Mouse (Mus musculus) Muller cell, postnatal 12 days (primary cell): ENCODE data around the gene Nqo2.

Source experiments
- DNase-seq: peaks from one replicate; pipeline ENCODE4 v3.0.0-alpha.2; 2015; ENCODE audit errors: inconsistent ontology term

Gene Nqo2

GRCm38 (mm10) chr13:33995197-33995596 is 30.7 kb downstream of the Nqo2 start:
- peak; percentile 64 for DNase-seq

GRCm38 (mm10) chr13:34002058-34003006 is 37.8 kb downstream of the Nqo2 start, which contains the start of the genes Ripk1 and Serpinb6a:
Ripk1 (plus strand) TSS chr13:34002363.
Serpinb6a (minus strand) TSS chr13:34002794.
- peak; percentile 94 for DNase-seq

DNA sequence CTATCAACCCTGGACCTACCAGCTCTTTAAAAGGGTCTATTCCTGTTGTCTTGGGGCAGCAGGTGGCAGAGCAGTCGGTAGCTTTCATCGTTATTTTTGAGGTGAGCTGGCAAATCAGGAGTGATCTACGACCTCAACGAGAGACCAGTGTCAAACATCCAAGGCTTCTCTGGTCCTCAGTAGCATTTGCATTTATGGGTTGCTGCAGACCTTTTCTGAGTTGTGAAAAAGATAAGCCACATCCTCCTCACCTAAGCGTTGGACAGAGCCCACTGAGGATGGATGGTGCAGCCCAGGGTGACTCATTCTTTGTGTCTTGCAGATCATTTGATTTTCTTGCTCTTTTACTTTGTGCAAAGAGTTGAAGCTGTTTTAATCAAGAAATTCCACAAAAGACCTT is 38.6 kb downstream of the Nqo2 start:
- no peak for DNase-seq

- no peak for DNase-seq
These were observed 42.7 kb downstream of the Nqo2 start for GRCm38 (mm10) chr13:34007234-34007633.

- DNase-seq: peak; percentile 49
These were observed 52.6 kb downstream of the Nqo2 start for GRCm38 (mm10) chr13:34016927-34017569.

DNA sequence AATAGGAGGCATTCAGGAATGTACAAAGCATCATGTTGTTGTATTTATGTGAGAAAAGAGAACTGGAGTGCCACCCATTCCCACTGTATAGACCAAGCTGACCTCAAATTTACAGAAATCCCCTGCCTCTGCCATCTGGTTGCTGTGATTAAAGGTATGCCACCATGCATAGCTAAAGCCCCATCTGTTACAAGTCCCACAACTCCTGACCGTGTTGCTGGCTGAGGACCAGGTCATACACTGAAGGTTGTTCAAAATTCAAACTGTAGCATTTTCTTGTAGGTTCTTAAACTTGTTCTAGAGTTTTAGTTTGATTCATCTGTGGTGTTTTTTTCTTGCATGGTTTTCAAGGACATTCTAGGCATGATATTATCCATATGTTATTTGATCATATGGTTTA is 54.0 kb downstream of the Nqo2 start:
- no peak for DNase-seq

GRCm38 (mm10) chr13:34021998-34022397 is 57.5 kb downstream of the Nqo2 start:
- no peak for DNase-seq

DNA sequence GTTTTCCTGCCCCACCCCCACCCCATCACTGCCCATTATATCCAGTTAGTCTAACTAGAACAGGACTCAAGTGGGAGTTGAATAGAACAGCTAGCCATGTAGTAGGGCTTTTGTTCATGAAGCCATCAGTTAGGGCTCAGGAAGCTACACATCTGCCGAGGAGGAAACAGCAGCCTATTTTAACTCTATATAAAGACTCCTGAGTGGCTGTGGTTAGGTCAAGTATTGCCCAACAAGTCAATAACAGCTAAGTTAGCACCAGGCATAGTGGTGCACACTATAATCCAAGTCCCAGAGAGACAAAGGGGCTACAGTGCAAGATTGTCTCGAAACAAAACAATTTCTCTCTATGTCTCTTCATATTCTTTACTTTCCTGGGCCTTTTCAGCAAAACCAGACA is 67.6 kb downstream of the Nqo2 start:
- no peak for DNase-seq

- no peak for DNase-seq
These were observed 70.9 kb downstream of the Nqo2 start for GRCm38 (mm10) chr13:34035424-34035823.

GRCm38 (mm10) chr13:34036726-34037125 is 72.2 kb downstream of the Nqo2 start:
- DNase-seq: no peak

GRCm38 (mm10) chr13:34037172-34038055 is 72.9 kb downstream of the Nqo2 start, which contains the start of gene Bphl:
Bphl (plus strand) TSS chr13:34037597.
- peak; percentile 95 for DNase-seq

GRCm38 (mm10) chr13:34038056-34038432 is 73.6 kb downstream of the Nqo2 start:
- DNase-seq: peak; percentile 24
